Mouse (Mus musculus) frontal cortex, postnatal 10 days (tissue): Measurements from ENCODE around the gene Nt5c2.
A peak's percentile ranks its signal among the peaks of the same experiment; 100 is the strongest.

Experiments
- DNase-seq, 2 experiments: peaks; one replicate each; pipeline ENCODE4 v3.0.0; 2022; ENCODE audit warnings: low spot score in 2 of 2, mixed read lengths in 1 of 2

Gene Nt5c2

DNA sequence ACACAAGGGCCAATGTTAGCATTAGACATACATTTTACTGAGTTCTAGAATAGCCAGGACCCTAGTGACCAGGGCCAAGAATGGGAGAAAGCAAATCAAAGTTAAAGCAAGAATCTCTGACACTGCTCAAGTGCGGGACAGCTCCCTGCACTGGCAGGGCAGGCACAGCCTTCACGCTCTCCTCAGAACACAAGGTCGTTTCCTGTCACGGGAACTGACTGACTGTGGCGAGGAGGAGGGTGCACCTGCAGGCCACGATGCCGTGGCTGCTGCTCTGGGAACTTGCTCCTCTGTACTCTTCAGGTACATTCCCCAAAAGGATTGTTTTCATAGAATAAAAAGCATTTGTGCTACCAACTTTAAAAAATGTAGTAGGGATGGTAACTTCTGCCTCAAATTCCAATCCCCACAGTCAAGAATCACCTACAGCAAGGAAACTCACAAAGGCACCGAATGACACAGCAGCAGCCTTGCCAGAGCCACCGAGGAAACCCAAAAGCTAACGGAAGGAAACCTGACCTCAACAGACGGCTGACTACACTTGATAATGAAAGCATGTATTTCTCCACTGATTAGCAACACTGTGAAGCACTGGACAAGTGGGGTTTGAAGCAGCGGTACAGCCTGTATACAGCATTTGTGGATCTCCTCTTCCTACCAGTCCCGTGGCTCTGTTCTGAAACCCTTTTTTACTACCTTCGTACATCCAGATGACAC lies 127.0 kb downstream of the Nt5c2 start:
- no peak for DNase-seq

GRCm38 (mm10) chr19:46886826-46887225 lies 128.1 kb downstream of the Nt5c2 start:
- DNase-seq = no peak

DNA sequence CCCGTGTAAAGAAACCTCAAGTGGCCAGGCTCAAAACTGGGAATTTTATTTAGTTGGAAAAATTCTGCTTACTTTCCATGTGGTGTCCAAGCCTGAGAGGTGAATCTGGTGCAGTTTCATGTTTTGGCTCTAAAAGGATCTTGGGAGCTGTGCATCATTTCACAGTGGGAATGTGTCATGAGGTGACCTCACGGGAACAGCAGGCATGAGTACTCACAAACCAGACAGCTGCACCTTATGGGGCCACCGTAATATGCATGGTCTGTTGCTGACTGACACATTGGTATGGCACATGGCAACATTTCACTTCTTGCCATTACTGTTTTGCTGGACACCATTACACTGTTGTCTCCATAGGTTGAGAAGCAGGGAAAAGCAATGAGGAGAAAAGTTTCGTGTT lies 129.6 kb downstream of the Nt5c2 start:
- no peak for DNase-seq

GRCm38 (mm10) chr19:46879876-46880275 lies 135.1 kb downstream of the Nt5c2 start:
- no peak for DNase-seq

DNA sequence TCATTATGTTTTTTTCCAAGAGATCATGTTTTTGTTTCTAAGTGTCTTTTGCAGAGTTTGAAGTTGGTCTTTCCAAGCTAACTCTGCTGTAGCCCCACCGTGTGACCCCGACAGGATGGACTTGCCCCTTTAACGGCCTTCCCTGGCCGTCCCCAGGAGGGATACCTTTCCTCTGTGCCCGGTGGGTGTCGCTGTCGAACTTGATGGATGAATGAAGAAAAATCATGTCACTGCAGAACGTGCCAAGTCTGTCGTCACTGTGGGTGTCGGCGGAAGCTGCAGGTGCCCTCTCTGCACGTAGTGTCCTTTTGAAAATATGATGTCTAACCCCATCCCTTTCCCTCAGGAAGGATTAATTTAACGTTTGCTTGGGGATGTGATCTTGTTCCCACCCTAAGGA lies 136.6 kb downstream of the Nt5c2 start:
- DNase-seq = peak; percentile 58 to 59

GRCm38 (mm10) chr19:46877886-46878285 lies 137.1 kb downstream of the Nt5c2 start:
- DNase-seq = no peak

GRCm38 (mm10) chr19:46875790-46876189 lies 139.2 kb downstream of the Nt5c2 start:
- peak in 1 of 2 experiments; percentile 78 for DNase-seq

DNA sequence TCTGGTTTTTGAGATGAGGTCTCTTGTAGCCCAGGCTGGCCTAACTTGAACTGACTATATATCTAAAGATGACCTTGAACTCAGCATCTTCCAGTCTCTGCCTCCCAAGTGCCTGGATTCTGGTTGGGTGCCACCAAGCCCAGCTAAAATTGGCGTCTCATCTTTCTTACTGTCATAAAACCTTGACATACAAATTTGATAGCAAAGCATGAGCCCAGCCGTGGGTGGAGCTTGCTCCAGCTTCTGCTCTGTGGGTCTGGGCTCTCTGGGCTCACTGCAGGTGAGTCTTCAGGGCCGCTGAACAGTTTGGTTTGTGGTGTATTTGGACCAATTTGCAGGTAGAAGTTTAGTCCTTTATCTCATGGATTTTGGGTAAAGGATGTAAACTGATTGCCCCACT lies 141.0 kb downstream of the Nt5c2 start:
- no peak for DNase-seq

DNA sequence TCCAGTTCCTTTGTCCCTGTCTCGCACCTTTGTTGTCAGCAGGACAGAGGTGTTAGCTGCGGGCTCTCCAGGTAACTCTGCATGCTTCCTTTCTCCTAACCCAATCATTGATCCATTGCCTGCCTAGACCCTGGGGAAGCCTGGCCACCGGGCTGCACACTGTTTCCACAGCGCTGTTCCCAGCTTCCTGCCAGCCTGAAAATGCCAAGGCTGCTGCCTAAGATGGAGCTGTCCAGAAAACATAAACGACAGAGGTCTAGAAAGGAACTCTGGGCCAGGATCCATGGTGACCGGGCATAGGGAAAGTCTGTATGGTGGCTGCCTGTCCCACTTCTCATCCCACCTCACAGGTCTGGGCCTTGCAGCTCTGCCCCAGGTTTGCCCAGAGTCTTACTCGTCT lies 143.3 kb downstream of the Nt5c2 start:
- no peak for DNase-seq

DNA sequence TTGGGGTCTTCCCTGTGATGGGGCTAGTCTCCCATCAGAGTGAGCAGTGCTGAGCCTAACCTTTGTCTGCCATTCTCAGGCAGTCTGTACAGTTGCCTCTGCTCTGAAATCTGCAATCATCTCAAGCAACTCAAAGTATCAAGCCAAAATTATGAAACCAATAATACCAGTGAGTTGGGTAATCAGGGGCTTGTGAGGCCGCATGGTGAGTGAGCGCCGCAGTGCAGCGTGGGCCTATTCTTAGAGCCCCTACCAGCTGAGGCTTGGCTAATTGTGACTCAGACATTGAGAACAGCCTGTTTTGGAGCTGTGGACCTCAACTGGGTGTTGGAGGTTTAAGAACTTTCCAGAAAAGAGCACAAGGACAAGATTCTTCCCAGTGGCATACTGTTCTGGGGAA lies 143.9 kb downstream of the Nt5c2 start:
- DNase-seq = no peak

- DNase-seq = peak; percentile 63 to 79
Measured at GRCm38 (mm10) chr19:46869526-46869925, 145.4 kb downstream of the Nt5c2 start.

- no peak for DNase-seq
Measured at GRCm38 (mm10) chr19:46869049-46869448, 145.9 kb downstream of the Nt5c2 start.

GRCm38 (mm10) chr19:46865381-46865780 lies 149.6 kb downstream of the Nt5c2 start:
- no peak for DNase-seq

DNA sequence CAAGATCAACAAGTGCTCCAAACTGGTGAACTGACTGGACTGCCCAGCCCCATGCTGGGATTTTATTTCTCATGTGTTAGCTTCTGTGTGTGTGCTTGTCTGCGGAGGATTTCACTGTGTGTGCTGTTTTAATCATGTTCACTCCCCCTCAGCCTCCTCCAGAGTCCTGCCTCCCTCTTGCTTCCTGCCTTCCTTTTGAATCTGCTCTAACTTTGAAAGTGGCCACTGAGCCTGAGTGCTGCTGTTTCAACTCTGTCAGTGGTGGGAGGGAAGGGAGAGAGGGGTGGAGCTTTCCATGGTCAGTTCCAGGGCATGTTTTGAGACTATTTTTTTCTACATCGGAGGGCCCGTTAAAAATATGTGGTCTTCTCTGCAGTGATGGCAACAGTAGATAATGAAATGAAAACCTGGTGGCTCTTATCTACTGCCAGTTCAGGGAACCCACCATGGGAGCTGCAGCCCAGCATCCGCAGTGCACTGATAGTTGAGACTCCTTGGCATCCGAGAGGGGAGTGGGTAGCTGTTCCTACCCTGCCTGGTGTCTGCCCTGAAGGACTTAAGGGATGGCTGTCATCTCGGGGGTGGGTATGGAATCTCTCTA lies 150.1 kb downstream of the Nt5c2 start:
- no peak for DNase-seq

- no peak for DNase-seq
Measured at GRCm38 (mm10) chr19:46864079-46864478, 150.9 kb downstream of the Nt5c2 start.

DNA sequence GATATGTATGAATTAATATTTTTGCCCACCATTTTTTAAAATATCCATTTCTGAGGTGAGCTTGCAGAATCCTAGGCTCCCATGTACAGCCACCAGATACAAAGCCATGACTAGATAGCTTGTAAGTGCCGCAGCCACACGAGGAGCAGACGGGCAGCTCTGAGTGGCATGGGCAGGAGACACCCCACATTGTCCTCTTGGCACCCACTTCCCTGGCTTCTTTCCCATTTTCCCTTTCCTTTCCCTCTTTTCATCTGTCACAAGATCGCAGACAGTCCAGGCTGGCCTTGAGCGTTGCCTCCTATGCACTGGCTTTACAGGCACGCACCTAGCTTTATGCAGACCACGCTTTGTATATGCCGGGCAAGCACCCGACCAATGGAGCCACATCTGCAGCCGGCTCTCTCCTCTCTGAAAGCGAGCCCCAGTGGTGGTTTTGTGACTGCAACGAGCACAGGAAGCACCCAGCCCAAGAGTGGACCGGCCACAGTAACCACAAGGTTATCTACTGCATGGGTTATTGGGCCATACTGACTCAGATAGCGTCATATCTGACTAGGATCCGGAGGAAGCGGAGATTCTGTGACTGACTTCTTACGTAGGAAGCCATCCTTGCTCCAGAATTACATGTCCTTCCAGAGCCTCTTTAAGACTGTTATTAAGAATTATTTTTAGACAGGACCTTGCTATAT lies 151.6 kb downstream of the Nt5c2 start:
- DNase-seq = no peak

DNA sequence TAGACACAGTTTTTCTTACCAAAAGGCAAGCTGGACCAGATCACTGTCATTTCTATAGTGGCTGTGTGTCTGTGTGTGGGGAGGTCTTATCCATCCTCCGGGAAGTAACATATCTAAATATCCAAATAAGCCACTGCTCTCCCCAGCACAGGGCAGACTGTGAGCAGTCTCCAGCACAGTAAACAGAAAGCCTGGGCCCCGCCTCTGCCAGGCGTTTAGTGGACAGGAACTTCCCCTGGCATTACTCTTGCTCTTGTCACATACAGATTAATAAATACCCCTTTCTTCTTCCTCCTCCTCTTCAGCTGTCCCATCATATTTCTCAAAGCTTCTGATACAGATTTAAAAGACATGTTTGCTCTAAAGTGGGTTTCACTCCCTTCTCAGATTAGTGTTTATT lies 152.4 kb downstream of the Nt5c2 start:
- no peak for DNase-seq

DNA sequence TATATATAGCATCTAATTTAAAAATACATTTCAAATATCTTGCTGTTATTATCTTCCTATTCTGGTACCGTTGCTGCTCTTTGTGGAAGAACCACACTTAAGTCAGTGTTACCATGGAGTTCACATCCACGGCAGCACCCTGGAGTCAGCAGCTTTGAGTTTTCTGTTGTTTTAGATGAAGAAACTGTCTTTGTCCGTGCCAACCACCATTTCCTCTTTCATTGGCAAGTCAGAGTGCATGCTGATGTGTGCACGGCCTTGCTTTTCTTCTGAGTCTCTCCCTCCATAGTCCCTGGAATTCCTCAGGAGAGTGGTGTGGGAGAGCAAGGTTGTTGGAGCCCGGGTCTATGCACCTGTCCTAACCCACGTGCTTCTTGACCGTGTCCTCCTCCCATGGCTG lies 156.8 kb downstream of the Nt5c2 start:
- no peak for DNase-seq

DNA sequence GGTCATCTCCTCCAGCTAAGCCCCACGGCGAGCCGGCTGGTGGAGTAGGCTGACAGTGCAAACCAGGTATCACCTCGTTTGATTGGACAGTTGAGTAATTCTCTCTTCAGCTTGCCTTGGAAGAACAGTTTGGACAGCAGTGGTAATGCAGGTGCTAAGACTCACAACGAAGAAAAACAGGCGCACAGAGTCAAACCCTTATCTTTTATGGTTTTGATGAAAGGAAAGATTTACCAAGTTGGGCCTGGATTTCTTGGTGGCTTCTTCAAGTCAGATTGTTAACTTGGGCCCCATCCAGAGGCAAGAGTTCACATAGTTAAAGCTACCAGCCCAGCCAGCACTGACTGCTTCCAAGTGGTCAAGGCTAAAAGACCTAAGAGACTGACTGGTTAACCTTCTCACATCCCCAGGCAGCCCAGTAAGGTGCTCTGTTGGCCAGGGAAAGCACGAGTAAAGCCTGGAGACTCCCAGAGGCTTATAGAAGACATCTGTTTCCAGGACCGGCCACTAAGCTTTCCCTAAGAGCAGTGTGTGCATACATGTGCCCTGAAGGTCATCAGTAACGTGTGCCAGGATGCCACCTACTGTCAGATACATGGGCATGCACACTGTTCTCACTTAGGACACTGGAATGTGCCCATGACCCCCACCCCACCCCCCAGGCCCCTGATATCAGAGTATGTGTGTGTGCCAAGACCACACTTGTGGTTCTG lies 157.5 kb downstream of the Nt5c2 start:
- no peak for DNase-seq

DNA sequence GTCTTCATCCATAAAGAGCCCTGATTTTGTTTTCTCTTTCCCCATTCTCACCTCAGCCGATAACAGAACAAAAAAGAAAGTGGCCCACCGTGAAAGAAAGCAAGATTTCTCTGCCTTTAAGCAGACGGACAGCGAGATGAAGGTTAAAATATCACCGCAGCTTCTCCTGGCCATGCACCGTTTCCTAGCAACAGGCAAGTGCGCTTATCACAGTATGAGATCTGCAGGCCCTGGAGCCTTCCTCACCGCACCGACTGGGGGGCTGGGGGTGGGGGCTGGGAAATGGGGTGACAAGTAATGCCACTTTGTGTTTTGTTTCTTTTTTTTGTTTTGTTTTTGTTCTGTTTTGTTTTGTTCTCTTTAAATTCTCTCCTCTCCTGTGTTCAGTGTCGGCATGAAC lies 158.2 kb downstream of the Nt5c2 start:
- no peak for DNase-seq

- DNase-seq = no peak
Measured at GRCm38 (mm10) chr19:46856232-46856631, 158.7 kb downstream of the Nt5c2 start.

DNA sequence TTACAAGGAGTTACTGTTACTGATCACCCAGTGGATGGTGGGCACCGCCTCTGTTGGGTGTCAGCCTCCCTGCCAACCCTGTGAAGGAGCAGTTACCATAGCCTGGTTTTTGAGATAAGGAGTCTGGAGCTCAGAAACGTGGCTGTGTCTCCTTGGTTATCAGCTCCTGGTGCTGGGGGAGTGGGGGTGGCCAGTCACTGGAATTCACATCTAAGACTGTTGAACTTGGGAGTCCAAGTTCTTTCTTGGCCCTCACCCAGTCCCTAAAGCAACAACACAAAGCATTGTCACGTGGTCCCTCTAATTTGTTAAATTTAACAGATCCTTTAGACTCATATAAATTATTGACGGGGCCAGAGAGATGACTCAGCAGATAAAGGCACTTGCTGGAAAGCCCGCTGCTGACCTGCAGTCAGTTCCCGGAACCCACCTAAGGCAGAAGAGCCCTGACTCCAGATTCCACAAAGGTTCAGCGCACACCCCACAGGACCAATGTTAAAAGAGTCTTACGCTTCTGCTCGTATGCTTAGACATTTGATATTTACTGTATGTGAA lies 165.4 kb downstream of the Nt5c2 start:
- no peak for DNase-seq
